Mouse (Mus musculus): ENCODE data around the gene Zranb2.

DNA sequence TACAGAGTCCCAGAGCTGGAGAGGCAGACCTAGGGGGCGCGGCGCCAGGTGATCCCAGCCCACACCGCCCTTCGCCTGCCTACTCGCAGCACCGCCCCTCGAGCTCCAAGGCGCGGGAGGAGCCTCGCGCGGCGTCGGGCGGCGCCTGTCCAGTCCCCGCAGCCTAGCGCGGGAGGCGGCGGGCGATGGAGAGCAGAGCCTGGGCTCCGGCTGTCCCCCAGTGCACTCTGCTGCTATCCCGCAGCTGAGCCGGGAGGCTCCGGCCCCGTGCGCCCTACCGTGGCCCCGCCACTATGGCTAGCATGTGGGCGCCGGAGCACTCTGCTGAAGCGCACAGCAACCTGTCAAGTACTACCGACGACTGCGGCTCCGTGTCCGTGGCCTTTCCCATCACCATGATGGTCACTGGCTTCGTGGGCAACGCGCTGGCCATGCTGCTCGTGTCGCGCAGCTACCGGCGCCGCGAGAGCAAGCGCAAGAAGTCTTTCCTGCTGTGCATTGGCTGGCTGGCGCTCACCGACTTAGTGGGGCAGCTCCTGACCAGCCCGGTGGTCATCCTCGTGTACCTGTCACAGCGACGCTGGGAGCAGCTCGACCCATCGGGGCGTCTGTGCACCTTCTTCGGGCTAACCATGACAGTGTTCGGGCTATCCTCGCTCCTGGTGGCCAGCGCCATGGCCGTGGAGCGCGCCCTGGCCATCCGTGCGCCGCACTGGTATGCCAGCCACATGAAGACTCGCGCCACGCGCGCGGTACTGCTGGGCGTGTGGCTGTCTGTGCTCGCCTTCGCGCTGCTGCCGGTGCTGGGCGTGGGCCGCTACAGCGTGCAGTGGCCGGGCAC is 33.0 kb downstream of the Zranb2 start, which contains the start of gene Ptger3:
- TF ChIP-seq CTCF (IDR thresholded peaks at IDR 0.05; ENCODE audit: borderline replicate concordance, control insufficient read depth, extremely low read depth, insufficient read depth, low read length, poor library complexity) (no peak), POLR2A (IDR thresholded peaks at IDR 0.05; ENCODE audit: control insufficient read depth, extremely low read depth, insufficient read depth, low read length, poor library complexity) (no peak)
